Mouse (Mus musculus): Measurements from ENCODE around the gene Gm49391. TPM values are rescaled to one million over a fixed set of nuclear protein-coding genes. Genes with fewer than 3 reads are reported as not detected.

Gene Gm49391
- 3.4 and 8.8 TPM in 2 replicates for polyA plus RNA-seq (2012; rRNA removed)

DNA sequence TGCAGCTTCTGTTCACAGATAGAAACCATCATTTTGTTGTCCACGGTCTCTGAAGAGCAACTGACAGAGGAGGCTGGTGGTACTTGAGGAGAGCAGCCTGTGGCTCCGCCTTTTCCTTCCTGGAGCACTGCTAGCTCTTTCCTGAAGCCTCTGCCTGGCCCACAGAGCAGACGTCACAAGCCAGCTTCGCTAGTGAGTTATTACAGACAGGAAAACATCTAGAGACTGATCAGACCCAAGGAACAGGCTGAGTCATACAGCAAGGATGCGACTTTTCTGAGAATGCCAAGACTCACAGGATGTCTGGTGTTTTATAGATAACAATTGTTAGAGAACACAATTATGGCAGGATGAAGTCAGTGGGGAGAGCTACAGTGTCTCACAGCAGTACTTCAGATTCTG is at the start of gene Gm49391, which contains the start of gene Ctla2a:
Gene Gm49391 (minus strand): TSS at position 72 of the 402 bp plus-strand sequence.
Gene Ctla2a (minus strand): TSS at position 126 of the 402 bp plus-strand sequence.

DNA sequence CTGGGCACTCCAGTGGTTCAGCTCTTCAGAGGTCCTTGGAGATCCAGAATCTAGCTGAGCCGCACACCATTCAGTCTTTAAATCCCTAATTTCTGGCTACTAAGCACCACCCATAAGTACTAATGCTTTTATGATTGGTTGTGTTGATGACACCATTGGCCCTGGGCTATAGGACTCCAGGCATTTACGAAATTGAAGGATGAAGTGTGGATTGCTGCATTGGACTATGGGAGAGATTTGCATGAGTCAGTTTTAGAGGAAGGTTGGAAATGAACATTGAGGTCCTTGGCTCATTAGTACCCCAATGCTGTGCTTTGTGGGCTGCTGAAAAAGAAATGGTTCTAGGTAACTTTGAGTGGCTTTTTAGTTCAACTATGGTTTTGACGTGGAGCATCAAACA is 5.5 kb upstream of the Gm49391 start, which contains the start of gene Tpbpa:
Gene Tpbpa (minus strand): TSS at position 101 of the 400 bp plus-strand sequence.

DNA sequence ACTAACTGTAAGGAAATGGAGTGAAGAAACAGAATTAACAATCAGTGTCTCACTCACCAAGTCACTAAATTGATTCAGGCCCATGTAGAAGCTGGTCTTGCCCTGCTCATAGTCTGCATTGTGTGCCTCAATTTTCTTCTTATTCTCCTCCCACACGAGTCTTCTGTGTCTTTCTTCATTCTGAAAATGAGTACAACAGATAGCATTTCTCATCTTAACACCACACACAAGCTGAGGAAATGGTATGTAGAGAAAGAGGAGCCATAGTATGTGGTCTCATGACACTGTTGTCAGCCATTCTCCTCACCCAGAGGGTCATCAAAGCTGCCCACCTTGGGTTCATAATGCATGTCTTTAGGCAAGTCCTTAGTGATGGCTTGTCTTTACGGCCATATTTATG is 881 bp downstream of the Gm49391 start, which contains the start of gene Gm49393:
Gene Gm49393 (minus strand): TSS at position 101 of the 400 bp plus-strand sequence.

GRCm38 (mm10) chr13:60904780-60905179 is 31.6 kb downstream of the Gm49391 start, which contains the start of gene Tpbpb:
TSS of gene Tpbpb (minus strand) at chr13:60904880.

GRCm38 (mm10) chr13:60897328-60897727 is 39.0 kb downstream of the Gm49391 start, which contains the start of gene Ctla2b:
TSS of gene Ctla2b (minus strand) at chr13:60897447.

DNA sequence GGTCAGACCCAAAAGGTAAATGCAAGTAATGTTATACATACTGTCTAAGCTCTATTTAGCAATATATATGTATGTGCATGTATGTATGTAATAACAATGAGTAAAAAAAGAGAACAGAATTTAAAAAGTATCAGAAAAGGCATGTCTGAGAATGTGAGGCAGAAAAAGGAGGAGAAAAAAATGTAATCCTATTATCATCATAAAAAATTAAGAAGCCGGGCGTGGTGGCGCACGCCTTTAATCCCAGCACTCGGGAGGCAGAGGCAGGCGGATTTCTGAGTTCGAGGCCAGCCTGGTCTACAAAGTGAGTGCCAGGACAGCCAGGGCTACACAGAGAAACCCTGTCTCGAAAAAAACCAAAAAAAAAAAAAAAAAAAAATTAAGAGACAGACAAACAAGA is 39.6 kb downstream of the Gm49391 start, which contains the start of gene Gm49392:
Gene Gm49392 (minus strand): TSS at position 101 of the 400 bp plus-strand sequence.

GRCm38 (mm10) chr13:60864281-60864680 is 72.1 kb downstream of the Gm49391 start, which contains the start of gene 4930486L24Rik:
TSS of gene 4930486L24Rik (minus strand) at chr13:60864475.

Other genes starting within 250 kb of the Gm49391 start
- not detected in 2 replicates for gene BC051665, start 150.2 kb downstream of the Gm49391 start, polyA plus RNA-seq (2012; rRNA removed)
- gene Ctsll3, start 133.7 kb downstream of the Gm49391 start, polyA plus RNA-seq (2012; rRNA removed): not detected in 2 replicates
- 0.83 TPM in 1 of 2 replicates, not detected in the other for gene 4930486L24Rik, start 72.1 kb downstream of the Gm49391 start, polyA plus RNA-seq (2012; rRNA removed)
- 0.13 TPM in 1 of 2 replicates, not detected in the other for gene Gm49392, start 39.7 kb downstream of the Gm49391 start, polyA plus RNA-seq (2012; rRNA removed)
- 2.2 and 3.8 TPM in 2 replicates for gene Ctla2b, start 39.1 kb downstream of the Gm49391 start, polyA plus RNA-seq (2012; rRNA removed)
- not detected in 2 replicates for gene Tpbpb, start 31.7 kb downstream of the Gm49391 start, polyA plus RNA-seq (2012; rRNA removed)
- not detected in 2 replicates for gene Gm49393, start 981 bp downstream of the Gm49391 start, polyA plus RNA-seq (2012; rRNA removed)
- gene Ctla2a, start 54 bp upstream of the Gm49391 start, polyA plus RNA-seq (2012; rRNA removed): 20.9 and 46.0 TPM in 2 replicates
- not detected in 2 replicates for gene Tpbpa, start 5.4 kb upstream of the Gm49391 start, polyA plus RNA-seq (2012; rRNA removed)
- not detected in 2 replicates for gene Ctsj, start 69.4 kb upstream of the Gm49391 start, polyA plus RNA-seq (2012; rRNA removed)
- not detected in 2 replicates for gene Ctsq, start 104.1 kb upstream of the Gm49391 start, polyA plus RNA-seq (2012; rRNA removed)
- gene Ctsr, start 227.7 kb upstream of the Gm49391 start, polyA plus RNA-seq (2012; rRNA removed): not detected in 2 replicates